Mouse (Mus musculus): Measurements from ENCODE around the gene Csf1.

DNA sequence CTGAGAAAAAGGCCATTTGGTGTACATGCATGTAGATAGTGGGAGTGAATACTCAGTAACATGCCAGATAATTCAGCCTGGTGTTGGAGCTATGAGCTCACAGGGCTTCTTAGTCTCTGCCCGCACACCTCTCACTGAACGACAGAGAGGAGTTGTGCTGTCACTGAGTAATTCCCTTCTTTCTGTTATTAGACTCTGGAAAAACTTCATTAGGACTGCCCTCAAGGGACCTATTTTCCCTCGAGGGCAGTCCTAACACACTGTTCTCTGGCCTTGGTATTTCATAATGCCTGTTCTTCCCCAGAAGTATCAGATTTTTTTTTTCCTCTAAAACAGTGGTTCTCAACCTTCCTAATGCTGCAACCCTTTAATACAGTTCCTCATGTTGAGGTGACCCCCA is 48.2 kb downstream of the Csf1 start:
- TF ChIP-seq GATA1 (IDR thresholded peaks at IDR 0.05; ENCODE audit: low read length) (no peak), TAL1 (IDR thresholded peaks at IDR 0.05; ENCODE audit: low read length) (no peak)

All from erythroblast, embryonic 14.5 days (primary cell).